ENCODE assay signal across 22 mouse cellular contexts in the genomic region with DNA sequence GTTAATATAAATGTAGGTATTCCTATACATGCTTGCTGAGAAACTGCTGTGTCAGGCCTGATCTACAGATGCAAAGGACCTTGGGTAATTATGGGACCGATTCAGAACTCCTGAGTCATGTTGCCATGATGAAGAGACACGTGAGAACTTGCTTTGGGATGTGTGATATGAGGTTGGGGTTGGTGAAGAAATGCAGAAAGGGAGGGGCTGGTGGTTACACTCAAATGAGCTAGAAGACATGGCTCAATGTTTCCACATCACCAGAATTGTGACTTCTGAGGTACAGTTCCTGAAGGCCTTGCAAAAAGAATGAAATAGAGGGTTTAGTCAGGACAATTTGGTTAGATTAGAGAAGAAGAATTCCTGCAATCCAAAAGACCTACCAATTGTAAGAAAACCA.
"Had no signal": no experiment of that assay in that cellular context is flagged by ENCODE, and none has a peak within 500 bp of the region (broad histone marks: within the 10 kb centered on the region; RNA-seq: fewer than 3 reads in every experiment).

No protein-coding gene starts in this region.

- H3K4me2 ChIP-seq: limb, embryonic 13.5 days; liver, embryonic 12.5 days; liver, embryonic 15.5 days; lung, embryonic 15.5 days; midbrain, embryonic 15.5 days; neural tube, embryonic 12.5 days; neural tube, embryonic 15.5 days; stomach, embryonic 15.5 days had no signal

- H3K27me3 ChIP-seq: limb, embryonic 13.5 days; liver, embryonic 12.5 days; liver, embryonic 15.5 days; lung, embryonic 15.5 days; megakaryocyte, embryonic 14.5 days; midbrain, embryonic 15.5 days; neural tube, embryonic 12.5 days; neural tube, embryonic 15.5 days; stomach, embryonic 15.5 days had no signal

- ATAC-seq: liver, embryonic 12.5 days; midbrain, embryonic 15.5 days had no signal

- H3K4me1 ChIP-seq: limb, embryonic 10.5 days; limb, embryonic 13.5 days; liver, embryonic 12.5 days; liver, embryonic 15.5 days; lung, embryonic 15.5 days; megakaryocyte, embryonic 14.5 days; neural tube, embryonic 15.5 days; stomach, embryonic 15.5 days had no signal

- H3K4me3 ChIP-seq: limb, embryonic 10.5 days; limb, embryonic 13.5 days; liver, embryonic 12.5 days; liver, embryonic 15.5 days; lung, embryonic 15.5 days; megakaryocyte, embryonic 14.5 days; midbrain, embryonic 10.5 days; midbrain, embryonic 15.5 days; neural tube, embryonic 12.5 days; neural tube, embryonic 15.5 days; stomach, embryonic 15.5 days had no signal

- H3K9ac ChIP-seq: limb, embryonic 13.5 days; liver, embryonic 12.5 days; liver, embryonic 15.5 days; lung, embryonic 15.5 days; midbrain, embryonic 15.5 days; neural tube, embryonic 12.5 days; neural tube, embryonic 15.5 days; stomach, embryonic 15.5 days had no signal

- DNase-seq: kidney, adult 8-10 months; kidney, postnatal 14 days; kidney, postnatal 4 days; liver; lung, adult 18-20 months; lung, postnatal 10 days; lung, postnatal 36 days; retina, postnatal 1 day; right cerebral cortex, postnatal 25 days; spleen, adult 18-20 months; thymus, postnatal 25 days had no signal

- H3K9me3 ChIP-seq: limb, embryonic 10.5 days; limb, embryonic 13.5 days; liver, embryonic 12.5 days; liver, embryonic 15.5 days; lung, embryonic 15.5 days; midbrain, embryonic 10.5 days; midbrain, embryonic 15.5 days; neural tube, embryonic 12.5 days; neural tube, embryonic 15.5 days; stomach, embryonic 15.5 days had no signal

- H3K27ac ChIP-seq: limb, embryonic 10.5 days; limb, embryonic 13.5 days; liver, embryonic 12.5 days; liver, embryonic 15.5 days; lung, embryonic 15.5 days; midbrain, embryonic 10.5 days; midbrain, embryonic 15.5 days; neural tube, embryonic 12.5 days; neural tube, embryonic 15.5 days; stomach, embryonic 15.5 days had no signal

- H3K36me3 ChIP-seq: limb, embryonic 10.5 days; limb, embryonic 13.5 days; liver, embryonic 12.5 days; liver, embryonic 15.5 days; lung, embryonic 15.5 days; midbrain, embryonic 10.5 days; midbrain, embryonic 15.5 days; neural tube, embryonic 12.5 days; neural tube, embryonic 15.5 days; stomach, embryonic 15.5 days had no signal
